Mouse (Mus musculus) left cerebral cortex, adult 2 months (tissue): Measurements from ENCODE around the gene Ythdf1. TPM values are rescaled to one million over a fixed set of nuclear protein-coding genes. Genes with fewer than 3 reads are reported as not detected.

ENCODE experiments used
- DNase-seq, 2 experiments: peaks; one replicate each; pipeline ENCODE4 v3.0.0; 2021 to 2022; ENCODE audit warnings: low spot score in 2 of 2, mixed read lengths in 1 of 2; ENCODE audit errors: extremely low spot score in 1 of 2
- H3K27ac ChIP-seq: fragments of 200-600 bp; 2 replicates; pipeline ENCODE4 v1.8.1; 2022
- H3K4me3 ChIP-seq: fragments of 200-600 bp; 2 replicates; pipeline ENCODE4 v1.8.1; 2022
- CTCF ChIP-seq: fragments of 200-600 bp; IDR thresholded peaks from 2 replicates; pipeline ENCODE4 v1.8.1; 2022; ENCODE audit warnings: antibody characterized with exemption, mild to moderate bottlenecking, moderate library complexity
- intact Hi-C: fragments of 180-260 bp; cut with DNase I; formaldehyde crosslinking; loops from one replicate; pipeline ENCODE4 v1.15.1; 2025
- long read RNA-seq, 2 experiments: library from polyadenylated mRNA; stranded (forward); transcript quantifications; one replicate each; pipeline ENCODE4 v2.0.0; 2021; ENCODE audit warnings: borderline mapping rate in 2 of 2
- total RNA-seq, 2 experiments: library from RNA; stranded (reverse); gene quantifications; 2 replicates each; pipeline ENCODE4 v1.2.3; 2021

The Ythdf1 gene
- 10 to 100 TPM; 50.5 to 60.8 TPM for total RNA-seq
- long read RNA-seq, experiment 1, transcript Ythdf1-201 (5 exons, 3,184 nt), result major isoform, 58 of 82 reads
- long read RNA-seq, experiment 1, partial matches to known transcripts, result 7 of 82 reads
- long read RNA-seq, experiment 1, other reads (novel, unspliced or antisense), result 16 of 82 reads
- long read RNA-seq, experiment 2, transcript Ythdf1-201 (5 exons, 3,184 nt), result major isoform, 39 of 51 reads
- long read RNA-seq, experiment 2, partial matches to known transcripts, result 4 of 51 reads
- long read RNA-seq, experiment 2, other reads (novel, unspliced or antisense), result 8 of 51 reads

DNA sequence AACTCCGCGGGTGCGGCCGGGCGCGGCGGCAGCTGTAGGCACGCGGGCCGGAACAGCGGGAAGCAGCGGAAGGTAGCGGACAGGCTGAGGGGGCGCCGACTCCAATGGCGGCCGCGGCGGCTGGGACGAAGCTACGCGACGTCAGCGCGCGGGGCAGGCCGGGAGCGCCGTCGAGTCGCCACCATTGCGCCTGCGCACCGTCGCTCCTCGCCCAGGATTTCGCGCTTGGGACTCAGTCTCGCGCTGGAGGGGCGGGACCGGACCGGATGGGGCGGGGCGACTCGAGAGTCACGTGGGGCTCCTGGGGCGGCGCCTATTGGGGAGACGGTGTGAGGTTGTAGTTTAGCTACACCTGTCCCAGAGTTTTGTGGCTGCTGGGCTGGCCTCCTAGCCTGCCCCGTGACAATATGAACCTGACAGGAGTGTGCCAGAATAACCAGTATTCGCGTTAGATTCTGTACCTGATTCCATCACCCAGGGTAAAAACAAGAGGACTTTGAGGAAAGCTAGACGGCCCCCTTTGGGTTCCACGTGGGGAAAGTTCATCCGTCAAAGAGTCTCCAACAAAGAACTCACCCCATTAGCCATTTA, at the start of gene Ythdf1:
TSS of gene Ythdf1 (minus strand) at position 140 of the 591 bp plus-strand sequence.
- H3K4me3 ChIP-seq, result peak within 1 kb of the TSS; percentile 95
- no peak; the same call in 1 of the 2 replicates for TF ChIP-seq CTCF
- DNase-seq, result peak; percentile 97 to 98
- H3K27ac ChIP-seq, result peak within 1 kb of the TSS; percentile 57
- intact Hi-C loops, result no loop called here

DNA sequence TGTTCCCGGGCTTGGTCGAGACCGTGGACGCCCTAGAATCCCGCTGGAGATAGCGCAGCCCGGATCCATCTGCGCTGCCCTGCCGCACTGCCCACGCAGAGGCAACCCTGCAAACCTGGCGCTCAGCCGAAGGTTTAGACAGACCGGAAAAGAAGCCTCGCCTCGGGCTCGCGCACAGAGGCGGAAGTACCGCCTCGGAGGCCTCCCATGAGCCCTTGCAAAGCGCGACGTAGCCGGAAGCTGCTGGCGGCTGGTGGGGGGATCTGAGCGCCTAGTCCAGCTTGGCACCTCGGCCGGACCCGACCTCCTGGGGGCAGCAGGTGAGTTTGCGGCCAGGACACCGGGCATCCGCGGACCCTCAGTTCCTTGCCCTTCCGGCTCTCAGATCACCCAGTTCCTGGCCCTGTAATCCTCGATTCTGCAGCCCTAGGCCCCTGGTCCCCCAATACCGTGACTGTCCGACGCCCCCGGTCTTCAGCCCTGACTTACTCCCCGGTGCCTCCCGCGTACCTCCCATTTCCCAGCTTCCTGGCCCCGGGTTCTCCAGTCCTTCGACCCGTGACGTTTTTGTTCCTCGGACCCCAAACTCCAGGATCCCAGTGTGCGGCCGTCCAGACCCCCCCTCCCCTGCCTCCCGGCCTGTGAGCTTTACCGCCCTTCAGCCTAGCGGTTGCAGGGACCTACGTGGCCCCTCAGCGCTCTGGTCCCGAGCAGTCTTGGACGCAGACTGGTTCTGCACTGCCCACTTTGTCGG, 46.4 kb upstream of the Ythdf1 start, which contains the start of gene Arfgap1:
TSS of gene Arfgap1 (plus strand) at position 216 of the 754 bp plus-strand sequence.
- peak; percentile 90 to 94 for DNase-seq
- intact Hi-C loops, result loop anchor here (10.0 kb wide), 1 partner anchor 382 kb away; the partner anchor contains the start of genes Mrgbp and Ogfr
- H3K27ac ChIP-seq, result peak within 1 kb of the TSS; percentile 99
- TF ChIP-seq CTCF, result no peak
- H3K4me3 ChIP-seq, result peak within 1 kb of the TSS; percentile 92

DNA sequence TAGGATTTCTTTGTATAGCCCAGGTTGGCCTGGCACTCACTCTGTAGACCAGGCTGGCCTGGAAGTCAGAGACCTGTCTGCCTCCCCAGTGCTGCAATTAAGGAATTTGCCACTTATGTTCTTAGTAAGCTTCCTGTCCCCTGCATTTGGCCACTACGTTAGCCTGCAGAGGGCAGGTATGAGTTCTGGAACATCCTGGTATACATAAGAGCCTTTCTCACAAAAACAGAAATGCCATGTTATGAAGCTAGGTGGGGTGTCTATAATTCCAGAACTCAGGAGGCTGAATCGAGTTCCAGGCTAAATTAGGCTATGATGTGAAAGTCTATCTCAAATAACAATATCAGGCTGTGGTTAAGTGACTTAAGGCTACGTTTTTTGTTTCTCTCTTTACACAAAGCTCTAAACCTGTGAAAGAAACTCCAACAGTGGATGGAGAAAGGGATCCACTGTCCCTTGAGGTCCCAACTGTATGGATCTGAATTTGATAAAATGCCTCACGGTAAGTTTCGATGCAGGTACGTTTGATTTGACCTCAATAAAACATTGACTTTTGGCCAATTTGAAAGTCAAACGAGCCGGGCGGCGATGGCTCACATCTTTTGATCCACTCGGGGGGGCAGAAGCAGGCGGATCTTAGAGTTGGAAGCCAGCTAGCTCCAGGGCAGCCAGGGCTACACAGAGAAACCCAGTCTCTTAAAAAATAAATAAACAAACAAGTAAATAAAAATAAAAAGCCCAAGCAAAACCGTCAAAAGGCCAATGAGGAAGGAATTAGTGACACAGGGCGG, 45.5 kb upstream of the Ythdf1 start:
- peak; percentile 61 for TF ChIP-seq CTCF
- peak overlapping the region; percentile 99 for H3K27ac ChIP-seq
- DNase-seq, result no peak
- intact Hi-C loops, result loop anchor here (10.0 kb wide), 1 partner anchor 381 kb away; the partner anchor contains the start of genes Mrgbp and Ogfr
- peak overlapping the region; percentile 92 for H3K4me3 ChIP-seq

DNA sequence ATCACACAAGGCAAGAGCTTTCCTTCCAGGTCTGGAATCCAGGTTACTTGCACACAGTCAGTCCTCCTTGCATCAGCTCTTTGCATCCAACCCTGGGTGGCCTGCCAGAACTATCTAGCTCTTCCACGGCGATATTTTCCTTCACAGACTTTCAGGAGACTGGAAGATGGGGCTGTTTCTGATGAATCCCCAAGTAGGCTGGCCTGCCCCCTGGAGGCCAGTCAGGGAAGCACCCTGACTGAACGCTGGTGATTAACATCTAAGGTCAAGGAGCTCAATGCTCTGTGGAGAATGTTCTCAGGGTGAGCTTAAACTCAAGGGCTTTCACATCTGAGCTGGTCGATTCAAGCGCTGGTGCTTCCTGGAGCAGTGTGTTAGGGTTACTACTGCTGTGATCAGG, 43.2 kb upstream of the Ythdf1 start:
- Histone ChIP-seq H3K27ac (no peak overlapping the region), H3K4me3 (no peak overlapping the region)
- peak; percentile 75 to 82 for DNase-seq
- TF ChIP-seq CTCF, result peak; percentile 99
- intact Hi-C loops, result loop anchor here (1.0 to 10.0 kb wide), 2 partner anchors 39 to 379 kb away; partner anchors contain the start of genes Mrgbp and Ogfr

DNA sequence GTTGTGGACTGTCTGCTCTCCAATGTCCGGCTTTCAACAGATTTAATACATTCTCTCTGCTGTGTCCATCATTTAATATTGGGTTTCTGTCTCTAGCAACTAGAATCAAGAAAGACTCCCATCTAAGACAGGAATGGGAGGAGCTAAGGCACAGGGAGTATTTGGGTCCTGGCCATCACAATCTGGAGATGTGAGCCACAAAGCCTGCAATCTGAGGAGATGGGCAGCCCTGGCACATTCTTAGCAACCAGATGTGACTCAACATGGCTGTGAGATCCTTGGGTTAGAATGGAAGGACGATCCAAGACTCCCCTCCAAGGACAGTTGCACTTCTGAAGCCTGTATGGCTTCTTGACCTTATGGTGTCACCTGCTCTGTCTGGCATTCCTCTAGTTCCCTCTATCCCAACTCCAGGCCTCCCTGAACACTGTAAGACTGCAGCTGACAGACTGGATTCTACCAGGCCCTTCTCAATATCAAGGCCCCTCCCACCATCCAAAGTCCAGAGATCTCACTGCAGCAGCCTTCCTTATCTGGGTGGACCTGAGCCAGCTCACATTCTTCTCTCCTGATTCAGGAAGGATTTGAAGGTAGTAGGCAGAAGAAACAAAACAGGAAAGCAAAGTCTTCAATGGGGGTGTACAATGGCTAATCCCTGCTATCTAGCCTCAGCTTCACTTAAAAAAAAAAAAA, 42.0 kb upstream of the Ythdf1 start:
- H3K4me3 ChIP-seq, result no peak overlapping the region
- H3K27ac ChIP-seq, result no peak overlapping the region
- no peak for TF ChIP-seq CTCF
- intact Hi-C loops, result loop anchor here (1.0 to 10.0 kb wide), 2 partner anchors 37 to 378 kb away; partner anchors contain the start of genes Mrgbp and Ogfr
- no peak for DNase-seq

DNA sequence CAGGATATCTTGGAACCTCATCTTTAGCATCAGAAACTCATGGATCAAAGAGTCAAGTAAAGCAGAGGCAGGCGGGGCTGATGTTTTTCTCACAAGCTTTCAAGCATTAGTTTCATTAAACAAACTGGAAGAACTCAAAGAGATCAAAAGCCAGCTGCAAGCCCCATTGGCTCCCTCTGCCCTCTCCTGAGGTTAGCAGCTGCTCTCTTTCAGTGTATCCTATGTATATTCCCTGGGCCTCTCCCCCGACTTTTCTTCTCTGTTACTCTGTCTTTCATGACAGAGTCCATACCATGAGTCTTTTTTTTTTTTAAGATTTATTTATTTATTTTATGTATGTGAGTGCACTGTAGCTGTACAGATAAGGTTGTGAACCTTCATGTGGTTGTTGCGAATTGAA, 39.4 kb upstream of the Ythdf1 start:
- Histone ChIP-seq H3K27ac (no peak overlapping the region), H3K4me3 (no peak overlapping the region)
- no peak for DNase-seq
- intact Hi-C loops, result loop anchor here (10.0 kb wide), 1 partner anchor 375 kb away; the partner anchor contains the start of genes Mrgbp and Ogfr
- no peak for TF ChIP-seq CTCF

DNA sequence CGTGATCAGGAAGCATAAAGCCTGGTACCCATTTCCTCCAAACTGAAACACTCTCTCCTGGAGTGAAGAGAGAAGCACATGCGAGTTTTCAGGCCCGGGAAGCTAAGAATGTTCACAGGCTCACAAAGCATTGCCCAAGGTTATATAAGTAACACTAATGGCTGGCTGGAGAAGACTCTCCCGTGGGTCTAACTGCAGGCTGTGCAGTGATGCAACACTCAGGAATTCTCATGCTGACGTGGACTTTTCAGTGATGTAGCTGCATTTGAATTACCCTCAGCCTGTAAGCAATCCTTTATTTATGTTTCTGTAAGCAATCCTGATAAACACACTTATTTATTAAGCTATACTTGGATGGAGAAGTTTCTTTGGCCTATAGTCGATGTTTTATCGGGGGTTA, 38.9 kb upstream of the Ythdf1 start:
- no peak for TF ChIP-seq CTCF
- no peak for DNase-seq
- H3K4me3 ChIP-seq, result no peak overlapping the region
- H3K27ac ChIP-seq, result no peak overlapping the region
- intact Hi-C loops, result loop anchor here (10.0 kb wide), 1 partner anchor 375 kb away; the partner anchor contains the start of genes Mrgbp and Ogfr

DNA sequence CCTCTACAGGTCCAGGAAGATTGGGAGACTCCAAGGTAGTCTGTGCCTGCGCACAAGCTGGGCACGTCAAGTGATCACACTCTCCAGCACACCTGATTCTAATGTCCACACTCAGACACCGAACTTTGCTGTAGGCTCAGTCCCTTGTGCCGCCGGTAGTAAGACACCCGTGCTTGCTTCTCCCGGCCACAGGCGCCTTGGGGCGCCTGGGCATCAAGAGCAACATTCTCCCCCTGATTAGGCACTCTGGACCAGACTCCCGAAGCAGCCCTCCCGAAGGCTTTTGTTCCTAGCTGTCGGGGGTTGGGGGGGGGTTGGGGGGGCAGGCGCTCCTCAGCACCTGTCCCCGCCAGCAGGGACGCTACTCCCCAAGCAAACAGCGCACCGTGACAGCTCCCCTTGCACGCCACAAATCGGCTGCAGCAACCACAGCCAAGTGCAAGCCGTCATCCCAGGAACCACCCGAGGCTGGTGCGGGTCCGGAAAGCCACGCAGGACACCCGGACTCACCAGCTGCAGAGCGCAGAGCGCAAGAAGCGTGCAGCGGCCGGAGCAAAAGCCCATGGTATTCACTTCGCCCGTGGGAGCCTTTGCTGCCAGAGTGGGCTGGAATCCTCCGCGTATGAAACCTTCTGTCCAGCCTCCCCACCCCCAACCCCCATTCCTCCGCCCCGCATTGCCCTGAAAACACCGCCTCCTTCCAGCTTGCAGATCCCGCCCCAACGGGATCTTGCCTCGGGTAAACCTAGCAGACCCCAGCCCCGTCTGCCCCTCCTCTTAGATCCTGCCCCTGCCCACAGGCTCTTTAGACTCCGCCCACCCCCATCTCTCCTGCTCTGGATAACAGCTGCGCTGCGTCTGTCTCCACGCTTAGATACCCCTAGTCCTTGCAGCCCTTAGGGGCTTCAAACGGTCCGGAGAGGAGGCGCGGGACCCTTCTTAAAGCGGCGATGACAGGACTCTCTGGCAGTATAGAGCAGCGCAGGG, 33.6 kb upstream of the Ythdf1 start, which contains the start of gene Nkain4:
TSS of gene Nkain4 (minus strand) at position 639 of the 987 bp plus-strand sequence.
- intact Hi-C loops, result no loop called here
- peak; percentile 43 for TF ChIP-seq CTCF
- Histone ChIP-seq H3K27ac (peak within 1 kb of the TSS; percentile 94), H3K4me3 (peak within 1 kb of the TSS; percentile 74)
- DNase-seq, result peak; percentile 43 to 51

DNA sequence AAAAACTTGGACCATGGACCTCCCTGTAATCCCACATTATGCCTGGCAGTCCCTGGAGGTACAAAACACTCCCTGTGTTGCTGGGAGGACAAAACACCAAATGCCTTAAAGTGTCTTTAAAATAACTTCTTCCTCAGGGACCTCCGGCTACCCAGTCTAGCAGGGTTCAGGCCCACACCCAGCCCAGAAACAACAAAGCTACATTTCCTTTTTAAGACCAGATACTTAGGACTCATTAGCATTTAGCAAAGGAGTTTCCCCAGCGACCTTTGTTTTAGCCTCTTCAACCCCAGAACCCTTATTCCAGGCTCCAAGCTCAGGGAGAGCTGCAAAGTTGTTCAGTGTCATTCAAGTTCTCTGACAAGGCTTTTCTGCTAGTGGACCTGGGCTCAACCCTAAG, 32.9 kb upstream of the Ythdf1 start:
- peak overlapping the region; percentile 74 for H3K4me3 ChIP-seq
- no peak for DNase-seq
- peak overlapping the region; percentile 94 for H3K27ac ChIP-seq
- no peak for TF ChIP-seq CTCF
- intact Hi-C loops, result no loop called here
